Mouse (Mus musculus) erythroblast, embryonic 14.5 days (primary cell): ENCODE measurements around the gene Agrp. TPM values are rescaled to one million over a fixed set of nuclear protein-coding genes. Genes with fewer than 3 reads are reported as not detected.

Source experiments
- H3K27me3 ChIP-seq: 2 replicates; pipeline ENCODE4 v1.6.1; 2012; ENCODE audit warnings: inconsistent platforms; ENCODE audit not compliant: control insufficient read depth
- H3K36me3 ChIP-seq: 2 replicates; pipeline ENCODE4 v1.6.1; 2012; ENCODE audit warnings: mild to moderate bottlenecking, inconsistent platforms; ENCODE audit not compliant: control insufficient read depth
- H3K4me1 ChIP-seq: 2 replicates; pipeline ENCODE4 v1.6.1; 2012; ENCODE audit warnings: inconsistent platforms; ENCODE audit not compliant: control insufficient read depth
- H3K4me3 ChIP-seq: replicated peaks from 2 replicates; pipeline ENCODE3; 2012; ENCODE audit warnings: moderate library complexity, mild to moderate bottlenecking, inconsistent platforms
- H3K9me3 ChIP-seq: 2 replicates; pipeline ENCODE4 v1.6.1; 2012; ENCODE audit warnings: low read length, inconsistent platforms, mixed read lengths; ENCODE audit not compliant: control insufficient read depth
- GATA1 ChIP-seq: IDR thresholded peaks from 2 replicates; pipeline ENCODE4 v1.6.1; 2012; ENCODE audit warnings: low read length, inconsistent platforms, mixed read lengths
- TAL1 ChIP-seq: IDR thresholded peaks from 3 replicates; pipeline ENCODE4 v1.6.1; 2012; ENCODE audit warnings: low read length, inconsistent platforms, mixed read lengths
- polyA plus RNA-seq: library from polyadenylated mRNA; stranded (reverse); fragments of >175 nt; gene quantifications from 2 replicates; pipeline ENCODE4 v1.2.3, GENCODE M21; 2012

Gene Agrp
- polyA plus RNA-seq, 1 experiment = not detected

DNA sequence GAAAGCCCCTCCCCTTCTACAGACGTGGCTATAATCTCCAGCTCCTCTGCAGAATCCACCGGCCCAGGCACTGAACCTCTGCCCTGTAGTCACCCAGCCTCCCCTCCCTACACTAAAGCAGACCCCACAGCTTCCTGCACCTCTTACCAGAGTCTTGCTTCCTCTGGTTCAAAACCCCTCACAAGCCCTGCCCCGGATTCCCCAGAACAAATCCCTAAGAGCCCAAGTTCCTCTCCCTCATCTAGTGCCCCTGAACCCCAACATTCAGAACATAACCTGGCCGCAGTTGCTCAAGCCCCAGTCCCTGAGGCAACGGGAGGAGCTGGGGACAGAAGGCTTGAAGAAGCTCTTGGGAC, 18.9 kb downstream of the Agrp start:
- H3K36me3 ChIP-seq = peaks cover 79% of the 10 kb centered on the region
- H3K27me3 ChIP-seq = peaks cover 13% of the 10 kb centered on the region
- no peaks in the 10 kb centered on the region for H3K9me3 ChIP-seq
- H3K4me1 ChIP-seq = peaks cover 21% of the 10 kb centered on the region
- TF ChIP-seq GATA1 (no peak), TAL1 (no peak)
- H3K4me3 ChIP-seq = no peak overlapping the region

- TF ChIP-seq GATA1 = no peak
- TF ChIP-seq TAL1 = no peak
- Histone ChIP-seq H3K9me3 (no peaks in the 10 kb centered on the region), H3K4me1 (peaks cover 23% of the 10 kb centered on the region), H3K27me3 (peaks cover 19% of the 10 kb centered on the region), H3K36me3 (peaks cover 75% of the 10 kb centered on the region), H3K4me3 (no peak overlapping the region)
These were observed 19.5 kb downstream of the Agrp start for GRCm38 (mm10) chr8:105617451-105618278.

- TF ChIP-seq GATA1 (no peak), TAL1 (no peak)
- H3K4me3 ChIP-seq = no peak overlapping the region
- peaks cover 28% of the 10 kb centered on the region for H3K27me3 ChIP-seq
- H3K36me3 ChIP-seq = peaks cover 61% of the 10 kb centered on the region
- H3K9me3 ChIP-seq = no peaks in the 10 kb centered on the region
- peaks cover 25% of the 10 kb centered on the region for H3K4me1 ChIP-seq
These were observed 21.3 kb downstream of the Agrp start for GRCm38 (mm10) chr8:105615942-105616341.

DNA sequence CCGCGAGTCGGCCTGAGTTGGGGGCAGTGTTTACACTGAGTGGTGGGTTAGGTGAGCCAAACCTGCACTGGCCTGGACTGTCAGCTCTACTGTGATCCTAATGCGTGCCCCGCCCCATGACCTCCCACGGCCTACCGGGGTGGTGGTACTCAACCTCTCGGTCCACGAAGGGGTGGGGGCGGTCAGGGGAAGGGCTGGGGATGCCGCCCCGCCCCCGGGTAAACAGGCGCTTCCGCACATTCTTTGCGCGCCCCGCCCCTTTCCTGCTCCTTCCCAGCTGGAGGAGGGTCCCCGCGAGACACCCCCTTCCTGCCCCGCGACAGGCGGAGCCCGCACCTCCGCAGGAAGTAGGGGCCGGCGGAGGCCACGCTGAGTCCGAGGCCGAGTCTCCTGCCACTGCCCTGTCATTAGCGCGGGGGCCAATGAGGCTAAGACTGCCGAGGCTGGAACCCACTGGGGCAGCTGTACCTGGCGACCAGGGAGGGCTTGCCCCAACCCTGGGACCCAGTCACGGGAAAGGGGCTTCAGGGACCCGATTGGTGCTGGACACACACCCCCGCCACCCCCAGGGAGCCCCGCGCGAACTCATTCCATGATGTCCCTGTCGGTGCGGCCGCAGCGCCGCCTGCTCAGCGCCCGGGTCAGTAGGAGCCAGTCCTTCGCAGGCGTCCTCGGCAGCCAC, 23.2 kb downstream of the Agrp start:
- Histone ChIP-seq H3K4me3 (peak overlapping the region; percentile 36), H3K4me1 (peaks cover 45% of the 10 kb centered on the region), H3K9me3 (no peaks in the 10 kb centered on the region), H3K27me3 (peaks cover 28% of the 10 kb centered on the region), H3K36me3 (peaks cover 45% of the 10 kb centered on the region)
- TF ChIP-seq TAL1 = no peak
- no peak for TF ChIP-seq GATA1

GRCm38 (mm10) chr8:105613037-105613436, 24.2 kb downstream of the Agrp start:
- Histone ChIP-seq H3K4me1 (peaks cover 53% of the 10 kb centered on the region), H3K36me3 (peaks cover 35% of the 10 kb centered on the region), H3K4me3 (no peak overlapping the region), H3K27me3 (peaks cover 28% of the 10 kb centered on the region), H3K9me3 (no peaks in the 10 kb centered on the region)
- no peak for TF ChIP-seq GATA1
- no peak for TF ChIP-seq TAL1

GRCm38 (mm10) chr8:105611836-105612235, 25.4 kb downstream of the Agrp start:
- peaks cover 23% of the 10 kb centered on the region for H3K36me3 ChIP-seq
- no peak for TF ChIP-seq TAL1
- no peak for TF ChIP-seq GATA1
- no peaks in the 10 kb centered on the region for H3K9me3 ChIP-seq
- peaks cover 28% of the 10 kb centered on the region for H3K27me3 ChIP-seq
- H3K4me3 ChIP-seq = no peak overlapping the region
- peaks cover 62% of the 10 kb centered on the region for H3K4me1 ChIP-seq

DNA sequence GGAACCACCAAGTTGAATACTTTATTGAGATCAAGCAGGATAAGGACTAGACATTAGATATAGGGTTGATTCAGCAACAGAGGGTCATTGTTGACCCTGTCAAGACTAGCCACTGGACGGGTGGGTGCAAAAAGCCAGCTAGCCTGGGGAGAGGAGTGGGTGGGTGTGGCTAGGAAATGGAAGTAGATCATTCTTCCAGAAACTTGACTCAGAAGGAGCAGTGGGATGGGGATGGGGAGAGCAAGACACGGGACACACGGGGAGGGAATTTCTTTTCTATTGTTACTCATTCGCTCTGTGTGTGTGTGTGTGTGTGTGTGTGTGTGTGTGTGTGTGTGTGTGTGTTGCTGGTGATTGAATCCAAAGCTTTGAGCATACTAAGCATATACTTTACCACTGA, 27.4 kb downstream of the Agrp start:
- Histone ChIP-seq H3K36me3 (peaks cover 4% of the 10 kb centered on the region), H3K4me1 (peaks cover 83% of the 10 kb centered on the region), H3K4me3 (no peak overlapping the region), H3K9me3 (no peaks in the 10 kb centered on the region), H3K27me3 (peaks cover 30% of the 10 kb centered on the region)
- no peak for TF ChIP-seq GATA1
- TF ChIP-seq TAL1 = no peak

DNA sequence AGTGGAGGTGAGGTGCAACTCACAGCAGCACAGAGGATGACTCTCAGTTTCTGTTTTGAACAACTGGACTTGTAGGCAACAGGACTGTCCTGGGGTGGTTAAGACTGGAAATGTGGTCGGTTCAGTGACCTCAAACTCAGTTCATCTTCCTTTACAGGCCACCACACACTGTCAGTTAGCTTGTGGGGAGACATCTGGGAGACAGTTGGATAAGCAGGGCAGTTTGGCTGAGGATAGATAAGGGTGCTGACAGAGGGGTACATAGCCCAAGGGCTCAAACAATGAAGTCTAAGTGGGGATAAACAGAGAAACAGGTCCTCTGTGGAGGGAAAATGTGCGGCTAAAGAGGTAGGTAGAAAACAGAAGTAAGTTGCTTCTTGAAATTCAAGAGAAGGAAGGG, 27.8 kb downstream of the Agrp start:
- Histone ChIP-seq H3K27me3 (peaks cover 32% of the 10 kb centered on the region), H3K9me3 (no peaks in the 10 kb centered on the region), H3K4me1 (peaks cover 85% of the 10 kb centered on the region), H3K4me3 (no peak overlapping the region), H3K36me3 (peaks cover 4% of the 10 kb centered on the region)
- TF ChIP-seq GATA1 = no peak
- TF ChIP-seq TAL1 = peak; percentile 23; the same call in 1 of the 3 replicates

DNA sequence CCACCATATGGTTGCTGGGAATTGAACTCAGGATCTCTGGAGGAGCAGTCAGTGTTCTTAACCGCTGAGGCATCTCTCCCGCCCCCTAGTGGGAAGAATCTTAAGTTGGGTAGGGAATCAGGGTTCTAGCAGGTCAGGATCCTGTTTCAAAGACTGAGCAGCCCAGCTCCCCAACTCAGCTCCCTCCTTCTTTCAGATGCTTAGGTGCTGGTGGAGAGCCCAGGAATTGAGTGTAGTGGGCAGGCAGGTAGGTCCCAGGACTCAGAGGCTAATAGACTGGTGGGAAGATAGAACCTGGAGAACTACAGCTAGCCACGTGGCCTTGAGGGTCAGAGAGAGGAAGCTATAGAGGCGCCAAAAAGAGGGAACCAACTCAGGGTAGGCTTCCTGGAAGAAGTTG, 29.5 kb downstream of the Agrp start:
- Histone ChIP-seq H3K27me3 (peaks cover 19% of the 10 kb centered on the region), H3K4me3 (no peak overlapping the region), H3K4me1 (peaks cover 79% of the 10 kb centered on the region), H3K36me3 (peaks cover 4% of the 10 kb centered on the region), H3K9me3 (no peaks in the 10 kb centered on the region)
- TF ChIP-seq GATA1 = no peak
- TF ChIP-seq TAL1 = no peak
